Mouse (Mus musculus): ENCODE data around the gene Cacna1d.

Gene Cacna1d

GRCm38 (mm10) chr14:30014487-30014886 is 476.8 kb downstream of the Cacna1d start:
- DNase-seq, result no peak

- DNase-seq, result no peak
Observed at GRCm38 (mm10) chr14:30011886-30012560, 479.2 kb downstream of the Cacna1d start.

- peak; percentile 55 for DNase-seq
Observed at GRCm38 (mm10) chr14:30009864-30010560, 481.2 kb downstream of the Cacna1d start.

GRCm38 (mm10) chr14:30008733-30009575 is 482.3 kb downstream of the Cacna1d start, which contains the start of the genes Il17rb and Chdh:
Gene Il17rb, minus strand, starts transcription at chr14:30008896.
Gene Chdh, plus strand, starts transcription at chr14:30009023.
- DNase-seq, result peak; percentile 63

- DNase-seq, result no peak
Observed at GRCm38 (mm10) chr14:29999475-29999811, 491.8 kb downstream of the Cacna1d start.

- no peak for DNase-seq
Observed at GRCm38 (mm10) chr14:29998747-29999474, 492.3 kb downstream of the Cacna1d start.

GRCm38 (mm10) chr14:29997345-29997744 is 493.9 kb downstream of the Cacna1d start:
- DNase-seq, result no peak

GRCm38 (mm10) chr14:29996000-29996751 is 495.1 kb downstream of the Cacna1d start:
- no peak for DNase-seq

GRCm38 (mm10) chr14:29994976-29995375 is 496.3 kb downstream of the Cacna1d start:
- DNase-seq, result no peak
